Mouse (Mus musculus): ENCODE data around the gene Creg1. TPM values are rescaled to one million over a fixed set of nuclear protein-coding genes. Genes with fewer than 3 reads are reported as not detected.

The Creg1 gene
- polyA plus RNA-seq, 1 experiment from 2014 or later, result 101 TPM

DNA sequence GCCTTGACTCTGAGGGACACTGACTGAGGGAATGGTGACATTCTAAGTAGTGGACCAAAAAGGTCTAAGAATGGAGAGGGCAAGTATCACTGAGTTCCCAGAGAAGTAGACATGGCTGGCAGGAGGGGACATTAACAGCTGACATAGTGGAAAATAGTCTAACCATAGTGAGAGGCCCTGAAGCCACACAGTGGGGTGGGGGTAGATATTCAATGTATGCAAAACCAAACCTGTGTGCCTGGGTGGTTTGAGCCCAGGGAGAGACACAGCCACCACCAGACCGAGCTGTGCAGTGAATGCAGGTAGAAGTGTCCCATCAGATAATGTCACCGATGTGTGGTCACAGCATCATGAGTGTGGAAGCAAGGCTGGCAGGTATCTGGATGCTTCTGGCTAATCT is 58.5 kb downstream of the Creg1 start:
- WGBS, result 78% methylated on average over 2 of the region's 2 CpGs
- Histone ChIP-seq H3K9me3 (no peaks in the 10 kb centered on the region), H3K4me2 (replicated peaks) (no peak overlapping the region), H3K4me3 (replicated peaks) (no peak overlapping the region), H3K27ac (no peak overlapping the region), H3K9ac (no peak overlapping the region), H3K4me1 (replicated peaks) (peaks cover 5% of the 10 kb centered on the region), H3K27me3 (replicated peaks) (no peaks in the 10 kb centered on the region), H3K36me3 (no peaks in the 10 kb centered on the region)
- no peak for ATAC-seq

Other genes with a start within 250 kb of the Creg1 start
- 129 and 130 TPM in 2 replicates for gene Mpzl1, start 129.2 kb upstream of the Creg1 start, polyA plus RNA-seq (2015; fragmentation: Nextera tagmentation; extraction: Ambion mirVana)
- 32.7 and 33.8 TPM in 2 replicates for gene Rcsd1, start 54.0 kb upstream of the Creg1 start, polyA plus RNA-seq (2015; fragmentation: Nextera tagmentation; extraction: Ambion mirVana)
- gene Cd247, start 24.9 kb downstream of the Creg1 start, polyA plus RNA-seq (2015; fragmentation: Nextera tagmentation; extraction: Ambion mirVana), result 0.33 and 0.39 TPM in 2 replicates
- 10.0 and 10.1 TPM in 2 replicates for gene Pou2f1, start 238.9 kb downstream of the Creg1 start, polyA plus RNA-seq (2015; fragmentation: Nextera tagmentation; extraction: Ambion mirVana)

Data from intestine, embryonic 15.5 days (tissue).